Mouse (Mus musculus): ENCODE data around the gene Tmem14a.
"Not testable (repeated sequence)": the region's sequence is repeated elsewhere in the genome, so short reads cannot be mapped to it uniquely, and the experiment has no call there.

Tmem14a gene

DNA sequence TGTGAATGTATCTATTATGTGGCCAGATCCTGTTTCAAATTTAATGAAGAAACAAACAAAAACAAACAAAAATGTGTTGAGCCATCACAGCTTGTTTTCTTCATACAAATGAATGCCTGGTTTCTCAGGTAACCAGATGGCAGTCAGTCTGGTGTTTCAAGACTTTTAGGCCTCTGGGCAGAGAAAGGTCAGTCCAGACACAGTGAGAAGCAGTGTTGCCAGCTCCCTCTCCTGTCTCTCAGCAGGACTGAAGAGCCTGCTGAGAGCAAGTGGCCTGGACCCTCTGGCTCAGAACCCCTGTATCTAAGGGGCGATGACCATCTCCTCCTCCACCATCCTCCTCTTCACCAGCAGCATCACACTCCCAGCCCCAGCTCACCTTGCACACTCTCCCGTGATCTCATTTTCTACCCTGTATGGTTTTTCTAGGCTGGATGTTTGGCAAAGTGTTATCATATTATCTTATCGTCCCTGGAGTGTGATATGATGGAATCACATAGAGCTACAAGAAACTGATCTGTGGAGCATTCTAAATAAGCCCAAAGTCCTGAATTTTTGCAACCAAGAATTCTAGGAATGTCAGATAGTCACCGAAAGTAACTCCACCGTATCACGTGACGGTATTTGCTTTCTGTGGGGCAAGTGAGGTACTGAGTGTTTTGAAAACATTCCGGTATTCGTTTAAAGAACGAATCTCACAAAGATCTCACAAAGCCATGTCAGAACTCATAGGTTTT lies 34.4 kb downstream of the Tmem14a start:
- DNase-seq (ENCODE audit: low spot score in 2 of 2) = no peak

DNA sequence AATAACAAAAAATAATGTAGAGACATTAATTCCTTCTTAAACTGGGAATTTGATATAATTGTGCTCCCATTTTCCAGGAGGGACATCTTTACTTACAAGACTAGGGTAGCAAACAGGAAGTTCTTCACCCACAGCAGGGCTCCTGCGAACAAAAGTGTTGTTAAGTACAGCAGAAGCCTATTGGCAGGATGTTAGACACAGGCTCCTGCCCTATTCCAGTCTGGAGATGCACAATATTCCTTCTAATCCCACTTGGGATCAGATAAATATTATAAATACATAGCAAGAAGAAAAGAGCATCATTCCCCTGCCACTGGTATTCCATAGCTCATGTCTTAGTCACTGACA lies 34.9 kb downstream of the Tmem14a start:
- DNase-seq (ENCODE audit: low spot score in 2 of 2) = no peak

DNA sequence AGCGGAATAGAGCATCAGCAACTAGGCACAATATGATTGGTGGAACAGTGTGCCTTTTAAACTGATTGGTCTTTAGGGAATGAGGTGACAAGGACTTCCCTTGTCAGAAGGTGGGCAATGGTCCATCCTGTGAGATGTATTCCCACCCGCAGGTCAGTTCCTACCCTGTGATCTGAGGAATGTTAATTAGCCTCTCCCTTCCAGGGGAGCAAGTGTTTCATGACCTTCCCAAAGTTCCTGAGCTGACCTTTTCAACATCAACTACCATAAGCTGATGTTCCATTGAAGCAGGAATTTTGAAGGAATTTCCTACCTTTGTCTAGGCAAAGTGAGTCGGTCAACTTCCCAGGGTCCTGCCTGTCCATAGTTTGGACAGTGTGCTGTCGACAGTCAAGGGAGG lies 35.5 kb downstream of the Tmem14a start:
- DNase-seq (ENCODE audit: low spot score in 2 of 2) = no peak

DNA sequence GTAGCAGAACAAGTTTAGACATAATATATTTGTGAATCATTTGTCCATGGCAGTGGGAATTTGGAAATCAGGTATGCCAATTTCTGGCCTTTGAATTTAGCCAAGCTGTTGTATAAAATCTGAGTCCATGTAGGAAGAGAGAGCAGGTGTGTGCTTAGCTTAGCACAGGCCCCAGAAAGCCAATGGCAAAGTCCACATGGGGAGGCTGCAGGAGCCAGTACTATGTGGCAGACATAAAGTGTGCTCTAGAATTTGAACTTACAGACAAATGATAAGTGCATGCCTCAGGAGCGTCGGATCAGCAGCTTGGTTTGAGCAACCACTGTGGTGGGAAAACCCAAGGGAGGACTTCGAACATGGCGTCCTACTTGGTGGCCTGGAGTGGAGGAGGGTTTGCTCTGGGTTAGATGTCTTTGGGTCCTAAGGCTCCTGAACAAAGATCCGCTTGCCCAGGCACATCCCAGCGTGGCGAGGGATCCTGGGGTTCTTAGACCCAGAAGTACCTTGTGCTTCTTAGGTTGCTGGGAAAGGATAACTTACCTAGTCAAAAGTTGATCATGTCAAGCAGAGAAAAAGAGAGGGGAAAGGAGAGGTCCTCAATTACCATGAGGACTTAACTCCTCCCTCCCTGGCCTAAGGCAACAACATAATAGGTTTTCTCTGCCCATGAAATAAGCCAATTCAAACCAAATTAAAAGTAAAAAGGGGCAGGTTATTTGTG lies 37.4 kb downstream of the Tmem14a start:
- DNase-seq (ENCODE audit: low spot score in 2 of 2) = no peak

DNA sequence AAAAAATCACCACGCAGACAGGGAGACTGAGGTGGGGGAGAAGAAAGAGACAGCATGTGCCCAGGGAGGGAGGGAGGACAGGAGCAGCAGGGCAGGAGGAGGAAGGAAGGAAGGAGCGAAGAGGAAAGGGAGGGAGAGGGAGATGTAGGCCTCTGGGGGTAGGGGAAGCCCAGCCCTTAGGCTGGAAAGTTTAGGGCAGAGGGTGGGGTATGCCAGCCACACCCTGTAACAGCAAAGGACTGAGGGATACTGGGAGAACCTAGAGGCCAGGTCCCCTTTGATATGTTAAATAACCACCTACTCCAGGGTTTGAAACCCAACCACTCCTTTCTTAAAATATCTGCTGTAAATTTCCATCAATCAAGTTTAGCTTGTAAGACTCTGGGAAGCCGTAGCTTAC lies 38.0 kb downstream of the Tmem14a start:
- DNase-seq (ENCODE audit: low spot score in 2 of 2) = no peak

DNA sequence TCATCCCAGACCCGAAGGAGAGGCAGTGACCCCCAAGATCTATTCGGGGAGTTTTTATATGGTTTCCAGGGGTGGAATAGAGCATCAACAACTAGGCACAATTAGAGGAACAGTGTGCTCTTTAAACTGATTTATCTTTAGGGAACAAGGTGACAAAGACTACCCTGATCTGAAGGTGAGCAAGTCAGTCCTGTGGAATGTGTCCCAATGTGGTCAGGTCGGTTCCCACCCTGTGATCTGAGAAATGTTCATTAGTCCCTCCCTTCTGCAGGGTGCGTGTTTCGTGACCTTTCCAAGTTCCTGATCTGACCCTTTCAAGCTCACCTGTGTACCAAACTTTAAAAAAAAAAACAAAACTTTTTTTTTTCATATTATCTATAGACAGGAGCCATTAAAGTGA lies 38.5 kb downstream of the Tmem14a start:
- DNase-seq (ENCODE audit: low spot score in 2 of 2) = no peak

DNA sequence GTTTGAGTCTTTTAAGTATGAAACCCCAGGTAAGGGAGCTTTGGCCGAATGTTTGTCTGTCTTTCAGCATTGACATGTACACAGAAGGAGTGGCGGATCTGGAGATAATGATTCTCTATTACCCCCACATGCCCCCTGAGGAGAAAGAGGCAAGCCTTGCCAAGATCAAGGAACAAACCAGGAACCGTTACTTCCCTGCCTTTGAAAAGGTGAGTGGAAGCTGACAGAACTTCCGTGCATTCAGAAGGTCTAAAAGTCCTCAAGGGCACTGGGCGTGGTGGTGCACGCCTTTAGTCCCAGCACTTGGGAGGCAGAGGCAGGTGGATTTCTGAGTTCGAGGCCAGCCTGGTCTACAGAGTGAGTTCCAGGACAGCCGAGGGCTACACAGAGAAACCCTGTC lies 41.6 kb downstream of the Tmem14a start:
- DNase-seq (ENCODE audit: low spot score in 2 of 2) = not testable (repeated sequence)

DNA sequence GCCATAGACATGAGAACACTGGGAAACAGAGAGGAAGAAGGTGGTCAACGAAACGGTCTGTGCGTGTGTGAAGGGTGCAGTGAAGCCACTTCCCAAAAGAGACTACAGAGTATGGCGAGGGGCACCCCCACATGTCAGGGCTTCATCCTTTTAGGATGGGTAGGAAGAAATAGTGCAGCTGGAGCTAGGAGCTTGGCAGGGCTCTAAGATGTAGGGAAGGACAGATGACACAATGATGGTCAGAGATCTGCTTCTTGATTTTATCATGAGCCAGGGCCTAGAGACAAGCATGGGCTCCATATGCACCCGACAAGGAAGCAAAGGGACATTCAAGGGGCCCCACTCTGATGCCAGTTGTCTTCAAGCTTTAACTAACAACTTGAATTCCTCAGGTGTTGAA lies 44.0 kb downstream of the Tmem14a start:
- DNase-seq (ENCODE audit: low spot score in 2 of 2) = no peak

DNA sequence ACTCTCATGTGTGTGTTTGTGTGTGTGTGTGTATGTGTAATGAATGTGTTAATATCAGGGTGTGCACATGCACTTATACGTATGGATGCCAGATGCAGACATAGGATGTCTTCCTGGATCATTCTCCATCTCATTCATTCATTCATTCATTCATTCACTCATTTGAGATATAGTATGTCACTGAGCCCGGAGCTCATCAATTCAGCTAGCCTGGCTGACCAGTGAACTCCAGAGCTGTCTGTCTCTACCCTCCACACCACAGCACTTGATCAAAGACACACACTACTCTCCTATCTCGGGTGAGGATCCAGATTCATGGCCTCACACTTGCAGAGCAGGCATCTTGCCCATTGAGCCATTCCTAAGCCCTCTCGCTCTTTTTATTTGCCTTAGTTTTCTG lies 45.6 kb downstream of the Tmem14a start:
- no peak for DNase-seq (ENCODE audit: low spot score in 2 of 2)

DNA sequence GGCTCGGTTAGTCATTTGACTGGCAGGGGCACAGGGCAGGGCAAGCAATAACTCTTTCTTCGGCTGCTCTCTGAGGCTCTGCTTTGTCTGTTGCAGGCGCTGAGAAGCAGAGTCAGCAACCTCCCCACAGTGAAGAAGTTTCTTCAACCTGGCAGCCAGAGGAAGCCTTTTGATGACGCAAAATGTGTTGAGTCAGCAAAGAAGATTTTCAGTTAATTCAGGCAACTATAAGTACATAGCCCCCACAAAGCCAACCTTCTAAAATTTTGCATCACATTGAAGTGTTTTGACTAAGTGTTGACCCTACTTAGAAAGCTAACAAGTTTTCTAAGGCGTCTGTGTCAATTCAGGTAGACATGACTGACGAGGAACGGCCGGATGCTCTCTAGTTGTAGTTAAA lies 46.4 kb downstream of the Tmem14a start:
- no peak for DNase-seq (ENCODE audit: low spot score in 2 of 2)

DNA sequence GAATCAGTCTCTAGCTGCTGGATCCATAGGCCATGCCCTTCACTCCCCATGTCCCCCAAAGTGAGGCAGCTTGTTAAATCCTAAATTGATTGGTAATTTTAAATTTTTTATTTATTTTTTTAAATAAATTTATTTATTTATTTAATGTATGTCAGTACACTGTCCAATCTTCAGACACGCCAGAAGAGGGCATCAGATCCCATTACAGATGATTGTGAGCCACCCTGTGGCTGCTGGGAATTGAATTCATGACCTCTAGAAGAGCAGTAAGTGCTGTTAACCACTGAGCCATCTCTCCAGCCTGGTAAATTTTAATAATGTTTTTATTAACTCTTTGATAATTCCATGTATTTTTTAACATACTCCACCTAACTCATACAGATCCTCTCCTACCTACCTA lies 48.4 kb downstream of the Tmem14a start:
- no peak for DNase-seq (ENCODE audit: low spot score in 2 of 2)

DNA sequence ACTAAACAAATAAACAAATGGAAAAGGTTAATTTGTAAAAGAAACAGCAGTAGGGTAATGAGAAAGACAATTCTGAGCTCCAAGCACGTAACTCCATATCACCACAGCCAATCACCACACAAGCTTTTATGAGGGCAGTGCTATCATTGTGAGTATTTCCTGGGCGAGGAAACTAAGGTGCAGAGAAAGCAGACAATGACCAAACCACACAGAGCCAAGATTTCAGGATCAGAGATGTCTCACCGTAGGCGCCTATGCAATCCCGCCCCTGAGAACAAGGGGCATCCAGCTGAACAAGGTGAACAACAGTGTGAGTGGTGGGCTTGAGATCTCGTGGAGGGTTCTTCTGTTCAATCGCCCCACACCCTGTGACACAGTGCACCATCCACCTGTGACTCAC lies 49.1 kb downstream of the Tmem14a start:
- DNase-seq (ENCODE audit: low spot score in 2 of 2) = not testable (repeated sequence)

DNA sequence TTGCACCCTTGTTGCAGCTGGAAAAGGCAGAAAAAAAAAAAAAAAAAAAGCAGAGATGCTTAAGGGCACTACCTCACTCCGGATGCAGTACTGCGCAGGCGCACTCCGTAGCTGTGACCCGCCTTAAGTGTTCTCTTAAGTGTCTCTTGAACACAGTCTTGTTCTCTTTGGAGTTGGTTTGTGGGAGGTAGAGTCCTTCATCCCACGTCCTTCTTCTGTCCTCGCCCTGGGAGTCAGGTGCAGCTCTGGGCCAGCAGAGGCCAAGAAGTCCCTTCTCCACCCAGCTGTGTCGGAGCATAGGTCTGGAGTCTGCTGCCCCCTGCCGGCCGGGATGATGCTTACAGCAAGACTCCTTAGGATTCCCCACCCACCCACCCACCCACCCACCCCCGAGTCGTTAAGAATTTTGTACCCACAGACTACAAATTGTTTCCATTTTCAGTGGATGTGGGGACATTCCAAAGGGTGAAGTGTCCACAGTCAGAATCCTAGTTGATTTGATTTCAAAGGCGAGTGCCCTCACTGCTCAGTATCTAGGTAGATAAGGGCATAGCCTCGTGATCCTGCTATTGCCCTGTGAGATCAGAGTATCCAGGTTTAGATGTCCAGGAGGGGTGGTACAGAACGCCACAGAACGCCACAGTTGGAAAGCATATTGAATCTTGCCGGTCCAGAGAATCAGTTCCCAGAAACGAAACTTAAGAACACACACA lies 53.1 kb downstream of the Tmem14a start:
- peak; percentile 65 to 71 for DNase-seq (ENCODE audit: low spot score in 2 of 2)

DNA sequence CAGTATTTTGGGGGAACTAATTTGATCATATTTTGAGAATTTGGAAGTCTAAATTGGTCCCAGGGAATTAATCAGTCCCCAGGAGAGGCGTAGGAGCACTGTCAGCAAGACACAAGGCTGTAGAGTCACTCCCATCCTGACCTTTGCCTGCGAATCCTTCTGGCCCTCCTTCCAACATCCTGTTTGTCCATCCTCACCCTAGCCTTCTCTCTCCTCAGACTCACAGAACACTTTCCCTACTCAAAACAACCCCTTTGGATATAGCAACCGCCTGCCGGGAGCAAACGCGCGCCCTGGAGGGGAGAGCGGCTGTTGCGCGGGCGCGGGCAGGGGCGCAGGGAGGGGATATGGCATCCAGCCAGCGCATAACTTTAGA lies 53.7 kb downstream of the Tmem14a start:
- DNase-seq (ENCODE audit: low spot score in 2 of 2) = peak in 1 of 2 experiments; percentile 6

DNA sequence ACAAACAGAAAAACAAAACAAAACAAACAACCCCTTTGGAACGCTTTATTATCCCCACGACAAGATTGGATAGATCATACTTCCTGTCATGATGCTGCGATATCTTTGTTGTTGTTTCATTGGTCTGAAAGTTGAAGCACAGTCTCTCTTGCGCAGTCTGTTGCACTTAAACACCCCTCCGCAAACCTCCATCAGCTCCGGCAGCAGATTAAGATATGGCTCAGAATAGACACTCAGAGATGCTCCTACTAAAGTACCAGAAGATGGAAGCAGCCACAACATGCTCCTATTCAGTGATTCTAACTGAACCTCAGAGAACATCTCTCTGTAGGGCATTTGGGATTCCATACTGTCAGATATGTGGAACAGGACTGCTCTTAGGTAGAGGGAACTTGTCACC lies 54.7 kb downstream of the Tmem14a start:
- no peak for DNase-seq (ENCODE audit: low spot score in 2 of 2)

DNA sequence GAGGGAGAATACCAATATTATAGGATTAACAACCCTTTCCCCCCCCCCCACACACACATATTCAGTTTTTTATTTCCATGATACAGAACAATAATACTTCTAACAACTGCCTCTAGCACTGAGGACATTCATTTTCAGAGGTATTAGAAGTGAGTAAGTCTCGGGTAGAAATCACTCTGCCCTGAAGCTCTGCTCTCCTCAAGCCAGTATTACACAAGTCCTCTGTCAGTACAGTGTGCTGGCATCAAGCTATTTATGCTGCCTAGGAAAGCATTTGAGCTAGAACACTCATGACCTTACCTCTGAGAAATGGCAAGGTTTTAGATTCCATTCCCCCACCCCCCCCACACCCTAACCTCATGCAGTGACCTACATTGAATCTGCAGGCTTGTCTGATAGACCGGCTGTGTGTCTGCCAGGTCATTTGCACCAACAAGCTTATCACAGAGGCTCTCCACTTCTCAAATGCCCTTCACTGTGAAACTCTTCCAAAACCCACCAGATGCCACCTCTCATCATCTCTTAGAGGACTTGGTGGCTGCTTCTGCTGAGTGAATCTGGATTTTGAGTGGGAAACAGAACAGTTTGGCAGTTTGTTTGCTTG lies 56.2 kb downstream of the Tmem14a start:
- DNase-seq (ENCODE audit: low spot score in 2 of 2) = no peak

DNA sequence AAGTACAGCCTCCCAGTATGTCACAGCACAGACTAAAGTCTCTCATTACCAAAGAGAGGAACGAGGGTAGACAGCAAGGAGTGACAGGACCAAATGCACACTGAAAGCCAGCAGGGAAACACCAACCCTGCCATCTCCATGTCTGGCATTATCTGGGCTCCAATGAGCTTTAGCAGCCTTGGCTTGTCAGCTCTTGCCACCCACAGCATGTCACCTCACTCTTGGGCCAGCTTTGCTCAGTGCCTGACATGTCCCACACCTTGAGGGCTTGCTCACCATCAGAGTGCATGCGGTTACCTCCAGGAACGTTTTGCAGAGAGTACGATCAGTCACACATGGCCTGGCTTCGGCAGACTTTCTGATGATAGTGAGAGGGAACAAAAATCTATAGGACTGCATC lies 57.0 kb downstream of the Tmem14a start:
- not testable (repeated sequence) for DNase-seq (ENCODE audit: low spot score in 2 of 2)

DNA sequence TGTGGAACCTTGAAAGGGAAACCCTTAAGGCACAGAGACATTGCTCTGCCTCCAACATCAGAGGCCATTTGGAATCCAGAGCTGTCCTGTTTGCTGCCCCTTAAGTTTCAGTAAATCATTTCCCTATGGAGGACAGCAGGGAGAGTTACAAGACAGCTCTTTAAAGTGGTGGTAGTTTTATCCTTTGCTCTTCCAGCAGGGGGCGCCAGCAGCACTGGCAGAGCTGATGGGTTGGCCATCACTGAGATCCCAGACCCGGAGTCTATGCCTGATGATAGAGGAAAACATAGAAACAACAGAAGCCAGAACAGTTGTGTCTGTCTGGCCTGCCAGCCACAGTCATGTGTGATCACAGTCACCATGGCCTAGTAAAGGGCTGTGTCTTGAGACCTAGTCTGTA lies 57.8 kb downstream of the Tmem14a start:
- DNase-seq (ENCODE audit: low spot score in 2 of 2) = not testable (repeated sequence)

All from cerebellum, postnatal 4 days (tissue).